Mouse (Mus musculus): ENCODE results near the gene Krtap5-3. TPM values are rescaled to one million over a fixed set of nuclear protein-coding genes. Genes with fewer than 3 reads are reported as not detected.

The Krtap5-3 gene
- total RNA-seq, 1 experiment from 2014 or later, result not detected

DNA sequence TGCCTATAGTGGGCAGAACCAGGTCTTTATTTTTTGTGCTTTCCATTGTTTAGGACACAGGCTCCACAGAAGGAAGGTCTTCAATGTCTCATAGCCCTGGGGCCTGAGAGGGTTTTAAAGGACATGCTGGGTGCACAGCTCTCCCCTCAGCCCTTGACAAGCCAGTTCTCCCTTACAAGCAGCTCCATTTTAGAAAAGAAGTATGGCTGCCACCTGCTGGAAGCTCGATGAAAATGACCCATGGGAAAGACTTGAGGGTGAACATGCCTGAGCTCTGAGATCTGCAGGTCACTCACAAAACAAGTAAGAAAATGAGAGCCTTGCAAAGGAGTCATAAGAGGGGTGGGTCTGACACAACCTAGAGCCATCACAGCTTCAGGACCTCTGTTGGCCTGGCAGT is 48.7 kb downstream of the Krtap5-3 start:
- ATAC-seq (replicated peaks; ENCODE audit: insufficient number of reproducible peaks, low FRiP score, low TSS enrichment, poor library complexity, severe bottlenecking), result no peak

Other genes with a start within 250 kb of the Krtap5-3 start
- 38.5 to 50.0 TPM (median 45.2 TPM) in 3 replicates for gene Mob2, start 140.3 kb upstream of the Krtap5-3 start, total RNA-seq (2017)
- 0.29 to 1.4 TPM in 2 of 3 replicates, not detected in the other for gene Dusp8, start 105.5 kb upstream of the Krtap5-3 start, total RNA-seq (2017)
- not detected in 3 replicates for gene Gm45618, start 80.6 kb upstream of the Krtap5-3 start, total RNA-seq (2017)
- not detected in 3 replicates for gene Gm39115, start 65.3 kb upstream of the Krtap5-3 start, total RNA-seq (2017)
- not detected in 3 replicates for gene Gm45337, start 56.8 kb upstream of the Krtap5-3 start, total RNA-seq (2017)
- gene Gm29735, start 44.3 kb upstream of the Krtap5-3 start, total RNA-seq (2017), result not detected in 3 replicates
- gene Gm4553, start 35.6 kb upstream of the Krtap5-3 start, total RNA-seq (2017), result not detected in 3 replicates
- gene Krtap5-2, start 25.4 kb upstream of the Krtap5-3 start, total RNA-seq (2017), result not detected in 3 replicates
- gene Gm10153, start 11.0 kb upstream of the Krtap5-3 start, total RNA-seq (2017), result not detected in 3 replicates
- not detected in 3 replicates for gene Gm7579, start 10.5 kb downstream of the Krtap5-3 start, total RNA-seq (2017)
- gene Krtap5-5, start 28.6 kb downstream of the Krtap5-3 start, total RNA-seq (2017), result not detected in 3 replicates
- not detected in 3 replicates for gene Gm40460, start 39.7 kb downstream of the Krtap5-3 start, total RNA-seq (2017)
- gene Gm2431, start 57.0 kb downstream of the Krtap5-3 start, total RNA-seq (2017), result not detected in 3 replicates
- gene Gm4559, start 73.0 kb downstream of the Krtap5-3 start, total RNA-seq (2017), result not detected in 3 replicates
- gene Krtap5-1, start 95.8 kb downstream of the Krtap5-3 start, total RNA-seq (2017), result not detected in 3 replicates
- gene Krtap5-4, start 102.2 kb downstream of the Krtap5-3 start, total RNA-seq (2017), result not detected in 3 replicates
- 10.2 to 46.5 TPM (median 13.9 TPM) in 3 replicates for gene Ifitm10, start 172.4 kb downstream of the Krtap5-3 start, total RNA-seq (2017)
- 242 to 452 TPM (median 290 TPM) in 3 replicates for gene Gm49369, start 181.3 kb downstream of the Krtap5-3 start, total RNA-seq (2017)
- gene Ctsd, start 186.7 kb downstream of the Krtap5-3 start, total RNA-seq (2017), result 304 to 518 TPM (median 326 TPM) in 3 replicates
- gene Syt8, start 233.5 kb downstream of the Krtap5-3 start, total RNA-seq (2017), result not detected in 3 replicates
- 7.5 to 20.6 TPM (median 11.3 TPM) in 3 replicates for gene Tnni2, start 240.4 kb downstream of the Krtap5-3 start, total RNA-seq (2017)